Mouse (Mus musculus) lung, adult 2 months (tissue): ENCODE results near the gene Mroh2a. TPM values are rescaled to one million over a fixed set of nuclear protein-coding genes. Genes with fewer than 3 reads are reported as not detected.

ENCODE experiments used
- DNase-seq: peaks from one replicate; pipeline ENCODE4 v3.0.0; 2022
- H3K4me1 ChIP-seq: fragments of 200-500 bp; 2 replicates; pipeline ENCODE4 v1.6.1; 2011; ENCODE audit warnings: low read length; ENCODE audit not compliant: control insufficient read depth, insufficient read depth
- H3K4me3 ChIP-seq: fragments of 200-500 bp; replicated peaks from 2 replicates; pipeline ENCODE3; 2011; ENCODE audit warnings: low read depth, mild to moderate bottlenecking, control low read depth, low read length; ENCODE audit errors: extremely low read depth
- CTCF ChIP-seq: fragments of 200-500 bp; IDR thresholded peaks from 2 replicates; pipeline ENCODE4 v1.5.1; 2011; ENCODE audit warnings: mild to moderate bottlenecking, low read length, control low read depth; ENCODE audit not compliant: insufficient read depth
- POLR2A ChIP-seq: fragments of 200-500 bp; IDR thresholded peaks from 2 replicates; pipeline ENCODE4 v1.6.1; 2011; ENCODE audit warnings: low read depth, mild to moderate bottlenecking, control low read depth, low read length, borderline replicate concordance; ENCODE audit errors: extremely low read depth
- WGBS: fragments of 180-500 bp; shearing (Covaris S2); methylation state at CpG from one replicate; pipeline ENCODE4 v1.1.7; 2018; 5-methylcytosine and 5-hydroxymethylcytosine counted together
- polyA plus RNA-seq: library from polyadenylated mRNA; depleted of rRNA; stranded (reverse); fragments of >200 nt; gene quantifications from 2 replicates; pipeline ENCODE4 v1.2.3, GENCODE M21; 2012

Gene Mroh2a
- polyA plus RNA-seq, 1 experiment, result 0.20 TPM

DNA sequence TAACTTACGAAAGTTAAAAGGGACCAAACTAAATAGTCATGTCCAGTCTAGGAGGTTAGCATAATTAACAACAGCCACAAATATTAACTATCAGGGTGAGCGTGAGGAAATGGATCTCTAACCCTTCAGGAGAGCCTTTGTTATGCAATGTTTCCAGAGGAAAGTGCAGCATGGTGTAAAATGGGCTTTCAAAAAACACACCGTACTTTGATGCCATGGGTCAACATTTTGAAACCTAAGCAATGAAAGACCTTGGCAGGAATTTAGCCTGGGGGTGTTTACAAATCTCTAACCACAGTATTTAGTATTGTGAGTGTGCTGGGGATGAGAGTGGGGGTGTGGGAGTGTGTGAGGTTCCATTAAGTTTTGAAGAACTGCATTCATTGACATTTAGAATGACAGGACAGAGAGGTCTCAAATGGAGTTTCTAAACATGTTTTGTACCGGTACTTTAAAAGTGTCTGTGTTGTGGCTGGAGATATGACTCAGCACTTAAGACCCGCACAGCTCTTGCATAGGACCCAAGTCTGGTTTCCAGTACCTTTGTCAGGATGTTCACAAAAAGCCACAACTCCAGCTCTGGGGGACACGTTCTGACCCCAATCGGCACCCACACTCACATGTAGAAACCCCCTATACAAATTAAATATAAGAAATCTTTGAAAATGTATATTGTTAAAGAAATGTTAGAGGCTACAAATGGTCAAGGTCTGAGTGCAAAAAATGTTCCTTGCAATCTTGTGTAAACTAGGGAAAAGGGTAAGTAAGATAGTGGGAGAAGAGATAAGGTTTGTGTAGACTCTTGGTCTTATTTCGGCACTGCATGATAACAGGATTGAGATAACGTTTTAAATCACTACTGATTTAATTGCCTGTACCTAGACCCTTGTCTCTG is 52.6 kb downstream of the Mroh2a start:
- peak; percentile 40 for DNase-seq
- Histone ChIP-seq H3K4me3 (no peak overlapping the region), H3K4me1 (peaks cover 7% of the 10 kb centered on the region; the same call in 1 of the 2 replicates)
- TF ChIP-seq CTCF, result no peak
- 43% methylated on average over 9 of the region's 9 CpGs for WGBS

DNA sequence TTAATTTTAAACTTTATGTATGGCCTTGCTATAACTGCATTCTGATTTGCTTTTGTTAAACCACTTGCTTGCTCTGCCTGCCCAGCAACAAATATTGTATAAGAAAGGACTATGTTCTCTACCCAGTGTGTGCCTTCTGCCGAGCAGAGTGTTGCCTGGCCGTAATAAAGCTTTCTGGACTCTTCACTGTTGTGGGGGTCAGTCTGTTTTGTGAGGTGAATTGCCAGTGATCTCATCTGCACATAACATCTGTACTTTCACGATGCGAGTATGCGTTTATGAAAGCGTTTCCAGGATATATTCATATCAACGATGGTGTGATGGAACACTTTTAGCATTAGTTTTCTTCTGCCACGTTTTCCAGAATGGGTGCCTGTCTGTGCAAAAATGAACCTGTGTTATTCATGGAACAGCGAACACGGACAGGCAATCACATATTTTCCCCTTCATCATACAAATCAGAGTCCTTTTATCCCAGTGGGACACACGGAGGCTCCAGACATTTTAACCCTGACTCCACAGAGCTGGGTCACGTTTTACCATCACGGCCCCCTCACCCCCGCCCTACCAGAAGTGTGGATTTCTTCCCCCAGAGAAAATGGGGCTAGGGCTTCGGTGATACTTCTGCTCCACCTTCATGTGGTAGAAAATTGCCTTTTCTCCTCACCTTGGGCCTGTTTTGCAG is 53.4 kb downstream of the Mroh2a start:
- 62% methylated on average over 15 of the region's 15 CpGs for WGBS

DNA sequence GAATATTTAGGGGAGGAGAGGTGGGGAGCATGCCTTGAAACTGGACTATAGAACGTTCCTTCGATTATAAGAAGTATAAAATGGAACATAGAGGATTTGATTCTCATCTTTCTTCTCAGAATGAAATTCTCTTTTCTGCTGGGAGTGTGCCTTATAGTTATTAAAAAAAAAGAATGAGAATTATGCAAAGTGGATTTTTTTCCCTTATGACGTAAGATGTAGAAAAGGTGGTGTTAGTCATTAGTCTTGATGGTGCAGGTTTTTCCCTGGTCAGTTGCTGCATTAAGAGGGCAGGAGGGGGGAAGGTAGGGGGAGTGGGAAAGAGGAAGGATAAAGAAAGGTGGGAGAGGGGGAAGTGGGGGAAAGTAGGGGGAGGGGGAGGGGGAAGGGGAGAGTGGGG is 55.5 kb downstream of the Mroh2a start:
- Histone ChIP-seq H3K4me1 (no peaks in the 10 kb centered on the region), H3K4me3 (no peak overlapping the region)
- TF ChIP-seq CTCF (no peak), POLR2A (no peak)
- whole genome bisulfite sequencing, result 55% methylated on average over 3 of the region's 3 CpGs
- DNase-seq, result no peak

More for the DNA sequence above, 53.4 kb downstream of the Mroh2a start:
- H3K4me3 ChIP-seq, result no peak overlapping the region
- TF ChIP-seq POLR2A (no peak), CTCF (no peak)
- peaks cover 7% of the 10 kb centered on the region; the same call in 1 of the 2 replicates for H3K4me1 ChIP-seq
- peak; percentile 25 for DNase-seq

DNA sequence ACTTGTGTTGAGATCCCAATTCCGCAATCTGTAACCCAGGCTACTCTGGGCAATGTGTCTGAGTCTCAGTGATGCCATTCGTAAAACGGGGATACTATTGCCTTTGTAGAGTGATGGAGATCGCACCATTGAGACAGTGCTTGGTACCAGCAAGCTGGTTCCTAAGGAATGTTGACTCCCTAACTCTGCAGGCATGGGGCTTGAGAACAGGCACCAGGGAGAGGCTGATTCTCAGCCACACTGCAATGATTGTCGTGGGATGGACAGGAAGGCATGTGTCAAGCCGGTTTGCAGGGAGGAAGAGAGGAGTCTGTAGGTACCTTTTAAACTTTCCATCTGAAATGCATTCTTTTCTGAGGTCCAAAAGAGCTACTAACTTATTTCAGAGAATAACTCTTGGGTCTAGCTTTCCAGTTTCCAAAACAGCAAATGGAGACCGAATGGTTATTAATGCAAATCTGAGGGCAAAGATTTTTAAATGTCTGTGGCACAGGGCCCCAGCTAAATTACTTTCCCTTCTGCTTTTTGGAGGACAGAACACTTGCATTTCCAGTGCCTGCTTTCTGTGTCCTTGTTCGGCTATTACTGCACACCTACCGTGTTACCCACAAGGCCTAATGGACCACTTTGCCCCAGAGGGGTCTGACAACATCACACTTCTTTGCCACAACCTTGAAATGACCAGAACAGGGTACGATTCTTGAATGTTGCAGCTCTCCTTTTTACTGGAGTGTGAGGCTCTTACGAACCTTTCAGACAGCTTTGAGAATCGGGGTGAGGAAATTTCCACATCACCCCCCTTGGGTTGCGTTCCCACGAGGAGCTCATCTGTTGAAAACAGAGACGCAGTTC is 56.8 kb downstream of the Mroh2a start:
- Histone ChIP-seq H3K4me1 (no peaks in the 10 kb centered on the region), H3K4me3 (no peak overlapping the region)
- WGBS, result 75% methylated on average over 15 of the region's 15 CpGs
- TF ChIP-seq CTCF, result no peak
- no peak for DNase-seq

DNA sequence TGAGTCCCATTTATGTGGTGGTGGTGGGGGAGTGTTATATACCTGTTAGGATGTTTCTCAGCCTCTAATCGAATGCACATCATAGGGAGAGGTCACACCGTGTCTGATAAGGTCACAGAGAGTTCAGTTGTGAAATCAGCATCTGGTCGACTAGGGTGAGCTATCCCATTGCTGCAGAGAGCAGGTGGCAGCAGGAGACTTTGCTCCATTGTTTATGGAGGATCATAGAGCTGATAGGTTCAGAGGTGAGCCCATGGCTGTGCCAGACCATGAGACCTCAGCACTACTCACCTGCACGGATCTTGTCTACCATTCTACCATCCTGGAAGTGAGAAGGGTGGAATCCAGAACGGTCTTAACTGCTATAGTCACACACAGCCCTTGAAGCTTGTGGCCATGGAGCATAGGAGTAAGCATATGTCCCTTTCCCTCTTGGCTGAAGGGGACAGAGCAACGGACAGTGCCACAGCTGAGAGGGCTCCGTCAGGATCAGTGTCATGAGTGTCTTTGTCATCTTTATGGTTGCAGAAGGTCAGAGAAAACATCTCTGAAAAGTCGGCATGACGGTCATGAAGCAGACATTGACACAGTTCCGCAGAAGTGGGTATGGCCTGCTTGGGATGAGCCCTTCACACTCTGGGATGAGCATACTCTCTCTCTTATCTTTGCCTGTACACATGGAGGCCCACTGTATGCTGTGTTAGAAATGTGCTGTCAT is 57.6 kb downstream of the Mroh2a start:
- TF ChIP-seq CTCF (no peak), POLR2A (no peak)
- WGBS, result 58% methylated on average over 10 of the region's 10 CpGs
- no peak for DNase-seq
- Histone ChIP-seq H3K4me1 (no peaks in the 10 kb centered on the region), H3K4me3 (no peak overlapping the region)

GRCm38 (mm10) chr1:88284946-88285320 is 58.1 kb downstream of the Mroh2a start:
- no peak overlapping the region for H3K4me3 ChIP-seq
- no peaks in the 10 kb centered on the region for H3K4me1 ChIP-seq
- no peak for DNase-seq
- TF ChIP-seq CTCF (no peak), POLR2A (no peak)
- 62% methylated on average over 7 of the region's 7 CpGs for WGBS

DNA sequence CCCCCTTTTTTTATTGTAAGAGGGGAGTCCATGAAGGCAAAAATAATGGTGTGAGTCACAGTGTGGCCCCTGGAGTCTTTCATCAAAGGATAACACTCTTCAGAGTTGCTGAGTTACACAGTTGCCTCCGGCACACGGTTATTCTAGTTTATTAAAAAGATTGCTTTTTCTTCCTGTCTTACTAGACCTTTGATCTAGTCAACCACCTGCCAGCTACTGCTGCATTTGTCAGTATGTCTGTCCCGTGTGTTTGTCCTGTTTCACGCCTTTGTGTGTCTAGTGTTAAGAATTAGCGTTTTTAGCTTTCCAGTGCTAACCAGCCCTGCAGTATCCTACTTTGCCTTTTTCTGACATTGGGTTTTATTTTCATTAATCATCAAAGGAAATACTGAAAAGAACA is 58.9 kb downstream of the Mroh2a start:
- no peaks in the 10 kb centered on the region for H3K4me1 ChIP-seq
- no peak overlapping the region for H3K4me3 ChIP-seq
- no peak for DNase-seq
- WGBS, result 62% methylated on average over 5 of the region's 5 CpGs
- TF ChIP-seq CTCF, result no peak
- TF ChIP-seq POLR2A, result no peak

- DNase-seq, result no peak
- H3K4me1 ChIP-seq, result no peaks in the 10 kb centered on the region
- 81% methylated on average over 15 of the region's 15 CpGs for WGBS
- no peak overlapping the region for H3K4me3 ChIP-seq
- TF ChIP-seq POLR2A (no peak), CTCF (no peak)
These were observed 59.5 kb downstream of the Mroh2a start for GRCm38 (mm10) chr1:88286136-88286845.
